Mouse (Mus musculus): Measurements from ENCODE around the gene Mrm3. TPM values are rescaled to one million over a fixed set of nuclear protein-coding genes. Genes with fewer than 3 reads are reported as not detected.
A peak's percentile ranks its signal among the peaks of the same experiment; 100 is the strongest.

Gene Mrm3
- polyA plus RNA-seq, 1 experiment from 2014 or later: 26.3 TPM

GRCm38 (mm10) chr11:76272440-76272839 is 28.9 kb downstream of the Mrm3 start:
- Histone ChIP-seq H3K36me3 (peaks cover 43% of the 10 kb centered on the region), H3K27me3 (no peaks in the 10 kb centered on the region), H3K4me1 (0 out of 2 replicates have a peak, but pooled peaks cover 4% of the 10 kb centered on the region), H3K9me3 (no peaks in the 10 kb centered on the region), H3K4me2 (replicated peaks) (no peak overlapping the region), H3K27ac (no peak overlapping the region; the same call in 1 of the 2 replicates), H3K4me3 (no peak overlapping the region), H3K9ac (no peak overlapping the region)
- no peak; the same call in 1 of the 2 replicates for ATAC-seq (ENCODE audit: insufficient number of reproducible peaks, insufficient read depth, low FRiP score, low TSS enrichment)
- WGBS: 85% methylated on average over 4 of the region's 4 CpGs

- peak; percentile 35; the same call in 1 of the 2 replicates for ATAC-seq (ENCODE audit: insufficient number of reproducible peaks, insufficient read depth, low FRiP score, low TSS enrichment)
- peak overlapping the region; percentile 51 for H3K27ac ChIP-seq
- no peak overlapping the region for H3K4me3 ChIP-seq
- H3K9ac ChIP-seq: no peak overlapping the region
- WGBS: 52% methylated on average over 14 of the region's 14 CpGs
- H3K36me3 ChIP-seq: peaks cover 11% of the 10 kb centered on the region
- H3K4me2 ChIP-seq (replicated peaks): no peak overlapping the region
- peaks cover 23% of the 10 kb centered on the region for H3K4me1 ChIP-seq
- no peaks in the 10 kb centered on the region for H3K9me3 ChIP-seq
- H3K27me3 ChIP-seq: no peaks in the 10 kb centered on the region
These were observed 35.7 kb downstream of the Mrm3 start for GRCm38 (mm10) chr11:76278960-76279852.

- no peaks in the 10 kb centered on the region for H3K27me3 ChIP-seq
- peaks cover 11% of the 10 kb centered on the region for H3K36me3 ChIP-seq
- ATAC-seq (ENCODE audit: insufficient number of reproducible peaks, insufficient read depth, low FRiP score, low TSS enrichment): no peak
- WGBS: 53% methylated on average over 2 of the region's 2 CpGs
- H3K27ac ChIP-seq: no peak overlapping the region; the same call in 1 of the 2 replicates
- H3K9ac ChIP-seq: no peak overlapping the region
- peaks cover 29% of the 10 kb centered on the region for H3K4me1 ChIP-seq
- H3K9me3 ChIP-seq: no peaks in the 10 kb centered on the region
- no peak overlapping the region for H3K4me3 ChIP-seq
- no peak overlapping the region for H3K4me2 ChIP-seq (replicated peaks)
These were observed 36.5 kb downstream of the Mrm3 start for GRCm38 (mm10) chr11:76279971-76280370.

- H3K27ac ChIP-seq: no peak overlapping the region
- H3K4me3 ChIP-seq: no peak overlapping the region
- no peaks in the 10 kb centered on the region for H3K36me3 ChIP-seq
- no peak overlapping the region for H3K4me2 ChIP-seq (replicated peaks)
- H3K9me3 ChIP-seq: no peaks in the 10 kb centered on the region
- ATAC-seq (ENCODE audit: insufficient number of reproducible peaks, insufficient read depth, low FRiP score, low TSS enrichment): no peak
- 95% methylated on average over 6 of the region's 6 CpGs for WGBS
- H3K9ac ChIP-seq: no peak overlapping the region
- peaks cover 53% of the 10 kb centered on the region for H3K4me1 ChIP-seq
- H3K27me3 ChIP-seq: no peaks in the 10 kb centered on the region
These were observed 40.3 kb downstream of the Mrm3 start for GRCm38 (mm10) chr11:76283841-76284240.

GRCm38 (mm10) chr11:76285431-76286075 is 42.0 kb downstream of the Mrm3 start:
- Histone ChIP-seq H3K9me3 (no peaks in the 10 kb centered on the region), H3K4me2 (replicated peaks) (no peak overlapping the region), H3K9ac (no peak overlapping the region), H3K4me1 (peaks cover 55% of the 10 kb centered on the region), H3K27ac (peak overlapping the region; percentile 41; the same call in 1 of the 2 replicates), H3K27me3 (no peaks in the 10 kb centered on the region), H3K4me3 (no peak overlapping the region), H3K36me3 (no peaks in the 10 kb centered on the region)
- no peak for ATAC-seq (ENCODE audit: insufficient number of reproducible peaks, insufficient read depth, low FRiP score, low TSS enrichment)
- whole genome bisulfite sequencing: 50% methylated on average over 7 of the region's 7 CpGs

- WGBS: 47% methylated on average over 10 of the region's 10 CpGs
- no peak for ATAC-seq (ENCODE audit: insufficient number of reproducible peaks, insufficient read depth, low FRiP score, low TSS enrichment)
- H3K4me1 ChIP-seq: peaks cover 63% of the 10 kb centered on the region
- no peak overlapping the region for H3K4me2 ChIP-seq (replicated peaks)
- H3K9me3 ChIP-seq: no peaks in the 10 kb centered on the region
- no peaks in the 10 kb centered on the region for H3K36me3 ChIP-seq
- no peak overlapping the region for H3K9ac ChIP-seq
- H3K4me3 ChIP-seq: no peak overlapping the region
- H3K27ac ChIP-seq: peak overlapping the region; percentile 63; the same call in 1 of the 2 replicates
- no peaks in the 10 kb centered on the region for H3K27me3 ChIP-seq
These were observed 43.1 kb downstream of the Mrm3 start for GRCm38 (mm10) chr11:76286534-76287126.

- H3K9me3 ChIP-seq: no peaks in the 10 kb centered on the region
- H3K9ac ChIP-seq: no peak overlapping the region
- H3K27ac ChIP-seq: peak overlapping the region; percentile 63; the same call in 1 of the 2 replicates
These were observed 43.8 kb downstream of the Mrm3 start for GRCm38 (mm10) chr11:76287301-76287700.

GRCm38 (mm10) chr11:76288645-76289044 is 45.1 kb downstream of the Mrm3 start:
- Histone ChIP-seq H3K9me3 (no peaks in the 10 kb centered on the region), H3K27ac (no peak overlapping the region), H3K9ac (no peak overlapping the region), H3K4me3 (no peak overlapping the region), H3K36me3 (no peaks in the 10 kb centered on the region), H3K4me2 (replicated peaks) (no peak overlapping the region), H3K4me1 (peaks cover 82% of the 10 kb centered on the region), H3K27me3 (no peaks in the 10 kb centered on the region)
- no peak for ATAC-seq (ENCODE audit: insufficient number of reproducible peaks, insufficient read depth, low FRiP score, low TSS enrichment)
- 82% methylated on average over 6 of the region's 6 CpGs for WGBS

More at GRCm38 (mm10) chr11:76287301-76287700, 43.8 kb downstream of the Mrm3 start:
- Histone ChIP-seq H3K4me3 (no peak overlapping the region), H3K36me3 (no peaks in the 10 kb centered on the region), H3K4me1 (peaks cover 69% of the 10 kb centered on the region), H3K4me2 (replicated peaks) (no peak overlapping the region), H3K27me3 (no peaks in the 10 kb centered on the region)
- 44% methylated on average over 10 of the region's 10 CpGs for WGBS
- ATAC-seq (ENCODE audit: insufficient number of reproducible peaks, insufficient read depth, low FRiP score, low TSS enrichment): no peak

- H3K4me2 ChIP-seq (replicated peaks): no peak overlapping the region
- no peaks in the 10 kb centered on the region for H3K9me3 ChIP-seq
- ATAC-seq (ENCODE audit: insufficient number of reproducible peaks, insufficient read depth, low FRiP score, low TSS enrichment): no peak
- H3K27ac ChIP-seq: peak overlapping the region; percentile 81
- no peaks in the 10 kb centered on the region for H3K36me3 ChIP-seq
- H3K4me1 ChIP-seq: peaks cover 89% of the 10 kb centered on the region
- no peak overlapping the region; the same call in 1 of the 2 replicates for H3K9ac ChIP-seq
- whole genome bisulfite sequencing: 22% methylated on average over 11 of the region's 11 CpGs
- H3K4me3 ChIP-seq: no peak overlapping the region
- H3K27me3 ChIP-seq: no peaks in the 10 kb centered on the region
These were observed 46.9 kb downstream of the Mrm3 start for GRCm38 (mm10) chr11:76290367-76290766.

- Histone ChIP-seq H3K4me1 (peaks cover 83% of the 10 kb centered on the region), H3K27me3 (no peaks in the 10 kb centered on the region), H3K9me3 (no peaks in the 10 kb centered on the region), H3K4me3 (no peak overlapping the region), H3K4me2 (replicated peaks) (no peak overlapping the region), H3K36me3 (no peaks in the 10 kb centered on the region), H3K27ac (peak overlapping the region; percentile 84), H3K9ac (no peak overlapping the region)
- WGBS: 75% methylated on average over 4 of the region's 4 CpGs
- ATAC-seq (ENCODE audit: insufficient number of reproducible peaks, insufficient read depth, low FRiP score, low TSS enrichment): no peak
These were observed 48.4 kb downstream of the Mrm3 start for GRCm38 (mm10) chr11:76291960-76292359.

- 65% methylated on average over 15 of the region's 15 CpGs for WGBS
- no peak overlapping the region for H3K4me2 ChIP-seq (replicated peaks)
- peaks cover 83% of the 10 kb centered on the region for H3K4me1 ChIP-seq
- peak overlapping the region; percentile 84 for H3K27ac ChIP-seq
- no peaks in the 10 kb centered on the region for H3K36me3 ChIP-seq
- H3K9ac ChIP-seq: no peak overlapping the region
- no peak overlapping the region for H3K4me3 ChIP-seq
- H3K27me3 ChIP-seq: no peaks in the 10 kb centered on the region
- no peak for ATAC-seq (ENCODE audit: insufficient number of reproducible peaks, insufficient read depth, low FRiP score, low TSS enrichment)
- no peaks in the 10 kb centered on the region for H3K9me3 ChIP-seq
These were observed 48.9 kb downstream of the Mrm3 start for GRCm38 (mm10) chr11:76292398-76292797.
